Mouse (Mus musculus) spleen, embryonic (tissue): ENCODE measurements at regions not wholly inside any gene's neighbourhood (a gene's known extent, or its start where the extent isn't known, plus 50 kb on each side); places are given as distances from the start of the nearest gene placed in this dataset.
"Not testable (repeated sequence)": the region's sequence is repeated elsewhere in the genome, so short reads cannot be mapped to it uniquely, and the experiment has no call there.

Source experiments
- CTCF ChIA-PET: fragments of 350-600 bp; sonication (Branson Sonifier 250); formaldehyde crosslinking; loops from one replicate; lab custom pipeline; 2022; lab: Charles Lee

DNA sequence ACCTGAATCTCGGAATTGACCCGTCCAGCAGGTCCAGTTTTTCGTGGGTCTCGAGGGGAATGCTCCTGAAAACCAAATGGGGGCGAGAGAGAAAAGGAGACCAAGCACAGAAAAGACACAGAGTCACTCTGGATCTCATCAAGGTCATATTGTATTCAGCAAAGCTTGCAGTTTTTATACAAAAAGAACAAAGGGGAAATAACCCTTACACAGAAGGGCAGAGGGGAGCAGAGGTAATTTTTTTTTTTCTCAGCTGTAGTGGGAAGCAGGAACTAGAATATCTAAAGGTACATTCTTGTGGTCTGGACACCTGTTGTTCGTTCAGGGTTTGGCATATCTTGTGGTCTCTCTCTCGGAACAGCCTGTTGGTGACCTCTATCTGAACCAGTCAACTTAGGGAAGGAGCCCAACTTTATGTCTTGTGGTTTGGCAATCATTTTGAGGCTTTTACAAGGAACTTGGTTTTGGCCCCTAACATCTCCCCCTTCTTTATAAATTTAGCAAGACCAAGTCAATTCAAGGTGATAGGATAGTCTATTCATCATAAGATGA is 1645.9 kb upstream of the Cdh9 start:
- CTCF ChIA-PET: no interaction called here

DNA sequence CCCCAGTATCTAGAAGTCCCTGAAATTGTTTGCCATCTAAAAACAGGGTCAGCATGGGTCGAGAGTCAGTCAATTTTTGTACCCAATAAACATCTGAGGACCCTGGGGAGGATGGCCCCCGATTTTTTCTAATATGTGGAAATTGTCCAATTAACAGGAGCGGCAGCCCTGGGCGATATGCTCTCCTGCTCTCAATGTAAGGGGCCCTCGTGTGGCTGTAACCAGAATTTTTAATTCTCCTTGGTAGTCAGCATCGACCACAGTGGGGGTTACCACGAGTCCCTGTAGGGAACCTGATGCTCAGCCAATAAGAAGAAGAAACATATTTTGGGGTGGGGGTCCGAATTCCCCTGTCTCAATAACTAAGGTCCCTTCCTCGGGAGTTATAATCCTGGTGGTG is 1639.9 kb upstream of the Cdh9 start:
- CTCF ChIA-PET: not testable (repeated sequence)

DNA sequence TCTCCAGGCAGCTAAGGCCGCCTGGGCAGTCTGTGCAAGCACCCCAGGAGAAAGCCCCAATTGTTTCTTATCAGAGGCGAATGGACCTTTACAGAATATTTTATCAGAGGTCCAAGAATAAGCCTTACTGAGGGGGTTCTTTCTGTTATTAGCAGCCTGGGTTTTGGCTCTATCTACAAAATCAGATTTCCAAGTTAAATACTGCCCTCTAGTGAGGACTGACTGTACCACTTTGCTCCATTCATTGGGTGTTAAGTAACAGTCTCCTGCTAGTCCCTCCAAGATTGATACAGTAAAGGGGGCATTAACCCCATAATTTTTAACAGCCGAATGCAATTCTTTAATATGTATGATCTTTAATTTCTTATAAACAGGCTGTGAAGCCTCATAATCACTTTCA is 1638.8 kb upstream of the Cdh9 start:
- CTCF ChIA-PET: not testable (repeated sequence)

DNA sequence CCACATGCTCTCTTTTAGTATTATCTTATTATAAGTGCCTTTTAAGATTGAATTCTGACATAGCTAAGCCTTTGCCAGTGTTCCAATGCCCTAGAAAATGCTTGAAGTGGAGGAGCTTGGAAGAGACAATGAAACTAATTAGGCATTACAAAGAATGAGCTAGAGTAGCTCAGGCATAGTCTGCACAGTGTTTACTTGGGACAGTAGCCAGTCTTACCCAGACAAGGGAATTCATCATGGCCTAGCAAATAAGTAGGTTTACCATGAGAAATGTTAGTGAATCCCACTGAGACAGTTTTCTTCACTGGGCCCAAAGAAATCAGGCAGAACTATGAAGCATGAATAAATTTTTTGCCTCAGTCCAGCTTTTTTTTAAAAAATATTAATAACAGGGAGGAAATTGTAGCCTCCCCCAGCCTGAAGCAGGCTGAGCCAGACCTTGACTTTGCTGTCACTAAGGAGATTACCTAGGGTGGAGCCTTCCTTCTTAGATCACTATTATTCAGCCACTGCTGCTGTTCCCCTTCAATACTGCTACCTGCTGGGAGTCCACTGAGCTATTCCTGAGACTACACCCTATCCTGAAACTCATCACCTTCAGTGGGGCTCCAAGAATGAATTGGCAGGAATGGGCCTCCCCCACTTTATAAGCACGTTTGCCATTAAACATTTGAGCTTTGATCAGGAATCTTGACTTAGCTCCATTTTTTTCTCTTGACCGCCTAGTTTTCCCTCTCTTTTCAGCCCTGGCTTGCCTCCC is 1636.8 kb upstream of the Cdh9 start:
- CTCF ChIA-PET: no interaction called here

DNA sequence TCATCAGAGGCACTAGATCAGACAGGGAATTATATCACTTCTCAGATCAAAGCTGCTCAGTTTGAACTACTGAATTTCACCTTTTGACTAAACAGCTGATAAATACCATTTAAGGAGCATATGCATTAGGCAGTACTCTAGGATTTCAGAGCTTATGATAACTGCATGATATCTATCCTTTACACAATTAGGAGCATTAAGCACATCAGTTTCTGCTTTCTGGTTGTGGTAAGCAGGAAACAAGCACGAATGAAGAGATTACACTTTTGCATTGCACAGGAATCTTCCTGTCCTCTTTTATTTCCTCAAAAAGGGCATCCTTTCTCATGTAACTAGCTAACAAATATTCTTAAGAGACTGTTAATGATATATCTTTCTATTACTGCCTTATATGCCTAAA is 1631.2 kb upstream of the Cdh9 start:
- CTCF ChIA-PET: no interaction called here

DNA sequence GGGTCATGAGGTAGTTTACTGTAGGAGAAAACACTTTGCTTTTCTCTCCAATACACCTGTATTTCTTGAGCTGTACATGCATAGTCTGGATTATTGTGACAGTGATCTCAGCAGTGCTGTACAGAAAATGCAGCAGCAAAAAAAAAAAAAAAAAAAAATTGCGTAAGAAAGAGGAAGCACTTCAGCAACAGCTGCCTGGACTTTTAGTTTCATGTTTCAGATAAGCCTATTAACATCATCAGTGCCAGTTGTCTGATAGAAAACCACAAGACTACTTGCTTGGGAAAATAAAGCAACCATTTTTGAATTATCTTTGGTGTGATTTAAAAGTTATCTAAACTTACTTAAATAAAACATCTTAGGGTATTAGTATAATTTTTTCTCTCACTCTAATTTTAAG is 1626.4 kb upstream of the Cdh9 start:
- CTCF ChIA-PET: interaction anchor here (0.6 kb wide), 1 partner anchor 712 kb away, joined by 3 read pairs; no protein-coding TSS in a partner anchor

DNA sequence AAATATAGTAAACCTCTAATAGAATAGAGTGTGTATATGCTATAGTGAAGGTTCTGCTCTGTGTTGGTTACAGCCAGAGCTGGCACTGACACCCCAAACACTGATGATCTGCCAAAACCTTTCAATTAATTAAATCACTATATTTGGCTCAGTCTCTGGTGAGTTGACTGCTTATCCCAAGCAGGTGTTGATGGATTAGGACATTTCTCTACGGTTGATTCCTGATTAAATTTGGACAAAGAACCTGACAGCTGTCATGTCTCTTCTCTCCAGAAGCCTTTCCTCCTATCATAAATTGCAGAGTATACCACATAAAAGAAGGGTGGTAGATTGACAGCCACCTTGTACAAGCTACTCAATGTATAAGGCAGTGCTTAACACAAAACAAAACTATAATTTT is 1608.4 kb upstream of the Cdh9 start:
- CTCF ChIA-PET: no interaction called here

DNA sequence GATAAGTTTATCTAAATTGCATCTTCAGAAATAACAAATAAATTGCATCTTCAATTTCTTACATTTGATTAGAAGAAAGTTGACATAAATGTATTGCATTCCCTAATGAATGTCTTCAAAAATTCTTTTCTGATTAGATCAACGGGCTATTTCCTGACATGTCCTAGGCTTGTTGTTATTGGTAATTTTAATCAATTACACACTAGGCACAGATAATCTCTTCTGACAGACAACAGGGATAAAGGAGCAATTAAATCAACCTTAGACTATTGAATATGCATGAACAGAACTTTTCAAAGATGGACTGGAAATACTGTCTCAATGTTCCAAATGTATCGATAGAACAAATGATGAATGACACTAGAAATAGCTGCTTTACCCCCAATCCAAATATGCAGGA is 1579.8 kb upstream of the Cdh9 start:
- CTCF ChIA-PET: no interaction called here

DNA sequence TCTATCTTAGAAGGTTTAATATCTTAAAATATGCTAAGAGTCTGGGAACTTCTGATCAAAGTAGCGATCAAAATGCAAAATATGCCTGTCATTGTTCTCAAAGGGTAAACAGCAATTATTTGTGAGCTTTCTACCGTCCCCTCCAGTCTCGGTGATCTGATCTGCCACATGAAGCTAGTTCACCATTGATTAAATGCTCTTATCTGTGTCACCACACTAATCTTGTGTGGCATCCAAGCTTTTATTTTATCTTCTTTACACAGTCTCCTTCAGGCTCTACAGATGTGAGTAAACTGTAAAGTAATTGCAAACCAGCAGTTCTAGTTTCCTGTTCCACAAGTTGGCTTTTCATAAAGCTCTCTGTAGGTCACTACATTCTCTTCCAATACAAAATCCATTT is 1573.1 kb upstream of the Cdh9 start:
- CTCF ChIA-PET: no interaction called here

DNA sequence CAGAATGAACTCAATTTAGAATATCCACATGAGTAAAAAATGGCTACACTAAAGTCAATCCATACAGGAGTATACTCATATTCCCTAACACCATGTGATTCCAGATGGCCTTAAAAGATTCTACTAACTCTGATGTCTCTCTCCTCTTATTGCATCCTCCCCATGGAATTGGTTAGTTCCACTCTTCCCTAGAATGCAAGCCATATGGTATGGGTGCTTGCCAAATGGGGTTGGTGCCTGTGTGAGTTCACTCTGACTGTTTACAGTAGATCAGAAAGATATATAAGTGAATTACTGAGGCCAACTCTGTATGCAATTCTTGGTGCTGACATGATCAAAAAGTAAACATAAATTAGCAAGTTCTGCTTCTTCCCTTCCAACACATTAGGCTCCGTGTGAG is 1558.2 kb upstream of the Cdh9 start:
- CTCF ChIA-PET: no interaction called here

DNA sequence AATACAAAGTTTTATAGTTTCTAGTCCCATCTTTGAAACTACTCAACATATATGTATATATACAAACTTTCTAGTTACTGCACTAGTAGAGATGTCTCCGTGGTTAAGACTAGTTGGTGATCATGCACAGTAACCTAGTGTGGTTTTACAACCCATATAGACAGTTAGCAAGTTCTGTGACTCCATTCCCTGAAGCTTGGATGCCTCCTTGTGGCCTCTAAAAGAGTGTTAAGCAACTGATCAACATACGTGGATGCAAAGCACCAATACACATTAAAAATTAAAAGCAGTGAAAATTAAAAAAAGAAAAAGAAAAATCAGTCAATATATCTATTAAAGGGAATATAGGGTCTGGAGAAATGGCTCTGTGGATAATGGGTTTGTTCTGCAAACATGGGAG is 1508.3 kb upstream of the Cdh9 start:
- CTCF ChIA-PET: no interaction called here

DNA sequence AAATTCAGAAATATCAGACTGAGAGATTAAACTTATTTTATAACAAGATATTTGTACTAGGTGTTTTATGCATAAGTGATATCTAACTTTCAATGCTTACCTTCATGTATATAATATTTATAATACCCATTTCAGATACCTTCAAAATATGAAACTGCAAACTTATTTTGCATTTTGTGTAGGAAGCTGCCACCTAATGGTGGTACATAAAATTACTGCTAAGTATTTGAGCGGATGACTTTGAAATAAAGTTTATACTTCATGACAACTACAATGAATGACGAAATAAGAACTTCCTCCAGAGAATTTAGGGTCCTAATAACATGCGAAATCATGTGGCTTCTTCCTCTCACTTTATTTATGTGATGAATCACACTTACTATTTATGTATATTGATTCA is 1498.6 kb upstream of the Cdh9 start:
- CTCF ChIA-PET: no interaction called here

DNA sequence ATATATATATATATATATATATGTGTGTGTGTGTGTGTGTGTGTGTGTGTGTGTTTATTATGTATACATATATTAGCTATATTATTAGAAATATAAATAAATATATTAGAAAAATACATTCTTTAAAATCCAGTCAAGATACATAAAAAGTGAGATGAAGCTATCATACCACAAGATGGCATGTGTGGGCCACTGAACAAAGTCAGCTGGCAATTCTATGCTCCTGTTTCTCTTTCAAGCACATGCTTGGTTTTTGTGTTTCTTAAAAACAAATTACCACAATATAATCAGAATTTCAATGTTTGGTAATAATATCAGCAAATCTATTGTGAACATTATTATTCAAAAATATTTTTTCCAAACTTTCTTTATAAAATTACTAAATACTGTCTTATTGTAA is 1490.2 kb upstream of the Cdh9 start:
- CTCF ChIA-PET: no interaction called here
